Mouse (Mus musculus) neural tube, embryonic 13.5 days (tissue): ENCODE results near the gene Mre11a. TPM values are rescaled to one million over a fixed set of nuclear protein-coding genes. Genes with fewer than 3 reads are reported as not detected.
"Not testable (repeated sequence)": the region's sequence is repeated elsewhere in the genome, so short reads cannot be mapped to it uniquely, and the experiment has no call there.

Experiments
- ATAC-seq: fragments of 200-750 bp; cut with Nextera tagmentation; 2 replicates; pipeline ENCODE4 v1.8.0; 2017; ENCODE audit warnings: low read depth, mild to moderate bottlenecking, moderate TSS enrichment, moderate library complexity
- H3K27ac ChIP-seq: fragments of 300-500 bp; sonication (generic); replicated peaks from 2 replicates; pipeline ENCODE4 v1.5.1; 2015; ENCODE audit warnings: moderate library complexity, mild to moderate bottlenecking, inconsistent platforms
- H3K27me3 ChIP-seq: fragments of 300-500 bp; sonication (generic); 2 replicates; pipeline ENCODE4 v1.6.1; 2015; ENCODE audit warnings: mild to moderate bottlenecking, inconsistent platforms
- H3K36me3 ChIP-seq: fragments of 300-500 bp; sonication (generic); 2 replicates; pipeline ENCODE4 v1.6.1; 2015; ENCODE audit warnings: mild to moderate bottlenecking, inconsistent platforms
- H3K4me1 ChIP-seq: fragments of 300-500 bp; sonication (generic); replicated peaks from 2 replicates; pipeline ENCODE4 v1.6.1; 2015; ENCODE audit warnings: inconsistent platforms
- H3K4me2 ChIP-seq: fragments of 300-500 bp; sonication (generic); 2 replicates; pipeline ENCODE4 v1.6.1; 2015; ENCODE audit warnings: inconsistent platforms, mild to moderate bottlenecking, moderate library complexity
- H3K4me3 ChIP-seq: fragments of 300-500 bp; sonication (generic); 2 replicates; pipeline ENCODE4 v1.5.1; 2015; ENCODE audit warnings: mild to moderate bottlenecking, inconsistent platforms
- H3K9ac ChIP-seq: fragments of 300-500 bp; sonication (generic); 2 replicates; pipeline ENCODE4 v1.6.1; 2015; ENCODE audit warnings: moderate library complexity, mild to moderate bottlenecking, inconsistent platforms
- H3K9me3 ChIP-seq: fragments of 300-500 bp; sonication (generic); 2 replicates; pipeline ENCODE4 v1.6.1; 2016; ENCODE audit warnings: inconsistent platforms
- WGBS: fragments of 180-500 bp; shearing (Covaris S2); methylation state at CpG from one replicate; pipeline ENCODE4 v1.1.7; 2015; 5-methylcytosine and 5-hydroxymethylcytosine counted together
- polyA plus RNA-seq: library from polyadenylated mRNA; unstranded; fragments of >200 nt; fragmentation: Nextera tagmentation; extraction: Ambion mirVana; gene quantifications from 2 replicates; pipeline ENCODE4 v1.2.1, GENCODE M21; 2015

The Mre11a gene
- polyA plus RNA-seq, 1 experiment from 2014 or later: 11.0 TPM

DNA sequence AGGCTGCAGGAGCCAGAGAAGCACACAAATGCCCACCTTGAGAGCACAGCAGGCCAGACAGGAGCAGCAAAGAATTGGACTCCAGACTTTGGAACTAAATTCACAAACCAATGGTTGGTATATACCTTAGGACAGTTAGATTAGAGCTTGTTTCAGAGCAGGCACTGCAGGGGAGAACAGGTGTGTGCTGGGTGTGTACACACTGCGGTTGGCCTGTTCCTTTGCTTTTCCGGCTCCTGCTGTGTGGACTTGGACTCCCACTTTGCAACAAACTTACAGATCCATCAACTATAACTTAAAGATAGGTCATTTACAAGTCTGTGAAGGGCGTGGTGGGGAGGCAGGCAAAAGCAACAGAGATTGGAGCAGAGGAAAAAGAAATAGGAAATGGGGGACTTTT lies 74.3 kb downstream of the Mre11a start:
- ATAC-seq: no peak
- H3K4me2 ChIP-seq: no peak overlapping the region
- 75% methylated on average over 3 of the region's 3 CpGs for WGBS
- H3K4me3 ChIP-seq: no peak overlapping the region
- peaks cover 53% of the 10 kb centered on the region for H3K27me3 ChIP-seq
- no peaks in the 10 kb centered on the region for H3K9me3 ChIP-seq
- H3K36me3 ChIP-seq: no peaks in the 10 kb centered on the region
- H3K9ac ChIP-seq: no peak overlapping the region
- H3K4me1 ChIP-seq: peaks cover 10% of the 10 kb centered on the region
- no peak overlapping the region for H3K27ac ChIP-seq

DNA sequence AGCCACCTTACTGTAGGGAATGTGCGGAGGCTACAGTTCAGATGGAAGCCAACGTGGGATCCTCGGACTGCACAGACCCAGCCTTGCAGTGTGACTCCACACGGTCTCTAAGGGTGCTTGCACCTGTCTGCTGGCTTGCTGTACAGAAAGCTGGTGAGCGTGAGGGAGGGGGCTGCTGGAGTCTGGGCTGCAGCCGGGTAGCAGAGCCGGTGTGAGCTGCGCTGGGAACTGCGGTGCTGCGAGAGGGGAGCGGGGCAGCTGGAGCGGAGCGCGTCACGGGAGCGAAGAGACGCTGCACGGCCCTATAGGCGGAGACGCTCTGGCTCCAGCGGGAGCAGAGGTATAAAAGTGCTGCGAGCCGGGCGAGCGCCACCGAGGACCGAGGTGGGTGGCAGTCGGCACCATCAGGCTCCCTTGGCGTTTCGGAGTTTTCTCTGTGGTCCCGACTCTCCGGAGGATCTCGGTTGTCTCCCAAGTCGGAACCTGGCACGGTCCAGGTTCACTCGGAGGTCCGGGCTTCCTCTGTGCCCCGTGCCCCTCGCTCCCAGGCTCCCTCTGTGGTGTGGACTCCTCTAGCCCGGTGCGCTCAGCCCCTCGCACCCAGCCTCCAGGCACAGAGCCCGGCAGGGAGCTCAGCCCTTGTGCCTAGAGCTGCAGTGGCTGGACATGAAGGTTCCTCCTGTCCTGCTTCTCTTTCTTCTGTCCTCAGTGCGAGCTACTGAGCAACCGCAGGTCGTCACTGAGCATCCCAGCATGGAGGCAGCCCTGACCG lies 75.6 kb downstream of the Mre11a start, which contains the start of gene Gpr83:
Gene Gpr83, plus strand, starts transcription at position 343 of the 772 bp plus-strand sequence.
- no peak within 1 kb of the TSS for H3K27ac ChIP-seq
- H3K36me3 ChIP-seq: no peaks in the 10 kb centered on the region
- H3K9me3 ChIP-seq: no peaks in the 10 kb centered on the region
- ATAC-seq: peak; percentile 95
- WGBS: 2% methylated on average over 47 of the region's 47 CpGs
- H3K4me2 ChIP-seq: peak within 1 kb of the TSS; percentile 96
- H3K9ac ChIP-seq: peak within 1 kb of the TSS; percentile 71
- H3K4me3 ChIP-seq: peak within 1 kb of the TSS; percentile 49
- H3K27me3 ChIP-seq: peaks cover 53% of the 10 kb centered on the region
- H3K4me1 ChIP-seq: peaks cover 10% of the 10 kb centered on the region

DNA sequence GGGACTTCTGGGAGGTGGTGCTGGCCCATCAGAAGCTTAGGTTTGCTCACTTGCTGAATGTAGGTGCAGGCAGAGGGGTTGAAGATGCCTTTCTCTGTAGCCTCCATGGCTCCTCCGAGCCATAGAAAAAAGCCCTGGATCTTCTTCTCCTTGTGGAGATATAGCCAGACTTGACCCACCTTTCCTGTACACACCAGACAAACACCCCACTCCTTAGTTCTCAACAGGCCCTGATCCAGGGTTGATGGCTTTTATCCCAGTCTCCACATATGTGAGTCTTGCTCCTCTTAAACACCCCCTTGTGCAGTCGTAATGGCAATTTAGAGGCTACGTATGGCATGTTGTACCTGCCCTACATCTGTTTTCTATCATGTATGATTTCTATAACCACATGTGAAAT lies 78.7 kb downstream of the Mre11a start:
- H3K27ac ChIP-seq: no peak overlapping the region
- ATAC-seq: no peak
- H3K9me3 ChIP-seq: no peaks in the 10 kb centered on the region
- H3K4me1 ChIP-seq: peaks cover 10% of the 10 kb centered on the region
- no peak overlapping the region for H3K4me2 ChIP-seq
- peaks cover 47% of the 10 kb centered on the region for H3K27me3 ChIP-seq
- H3K9ac ChIP-seq: no peak overlapping the region
- no peaks in the 10 kb centered on the region for H3K36me3 ChIP-seq
- 93% methylated on average over 3 of the region's 3 CpGs for WGBS
- no peak overlapping the region for H3K4me3 ChIP-seq

DNA sequence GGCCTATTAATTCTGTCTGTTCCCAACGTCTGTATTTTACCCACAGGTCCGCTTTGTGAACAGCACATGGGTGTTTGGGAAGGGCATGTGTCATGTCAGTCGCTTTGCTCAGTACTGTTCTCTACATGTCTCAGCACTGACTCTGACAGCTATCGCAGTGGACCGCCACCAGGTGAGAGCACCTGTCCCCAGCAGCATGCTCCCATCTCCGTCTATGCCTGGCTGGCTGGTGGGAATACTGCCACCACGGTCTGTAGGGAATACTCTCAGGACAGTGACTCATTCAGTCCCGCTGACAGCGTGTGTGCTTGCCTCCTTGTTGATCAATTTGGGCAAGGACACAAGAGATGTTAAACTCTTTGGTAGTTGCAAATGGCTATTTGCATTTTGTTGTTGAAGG lies 80.3 kb downstream of the Mre11a start:
- no peak overlapping the region for H3K9ac ChIP-seq
- peaks cover 8% of the 10 kb centered on the region for H3K4me1 ChIP-seq
- H3K27ac ChIP-seq: no peak overlapping the region
- H3K4me3 ChIP-seq: no peak overlapping the region
- H3K4me2 ChIP-seq: no peak overlapping the region
- 83% methylated on average over 9 of the region's 9 CpGs for WGBS
- H3K27me3 ChIP-seq: peaks cover 32% of the 10 kb centered on the region
- no peaks in the 10 kb centered on the region for H3K9me3 ChIP-seq
- ATAC-seq: no peak
- H3K36me3 ChIP-seq: no peaks in the 10 kb centered on the region

DNA sequence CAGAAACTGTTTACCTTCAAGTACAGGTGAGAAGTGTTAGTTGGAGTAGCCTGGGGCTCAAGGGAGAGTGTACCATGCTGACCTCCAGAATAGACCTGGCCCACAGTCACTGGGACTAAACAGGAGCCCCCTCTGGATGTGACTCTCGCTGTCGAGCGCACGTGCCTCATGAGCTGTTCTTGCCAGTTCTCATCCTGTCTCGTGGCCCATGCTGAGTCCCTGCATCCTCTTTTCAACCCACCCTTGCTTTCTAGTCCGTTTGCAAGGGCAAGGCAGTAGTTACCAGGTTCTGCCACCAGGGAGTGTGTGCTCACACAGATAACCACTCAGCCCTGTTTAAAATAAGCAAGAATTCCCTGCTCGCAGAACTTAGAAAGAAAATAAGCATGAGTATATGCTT lies 82.5 kb downstream of the Mre11a start:
- WGBS: 41% methylated on average over 7 of the region's 7 CpGs
- peak; percentile 41; the same call in 1 of the 2 replicates for ATAC-seq

DNA sequence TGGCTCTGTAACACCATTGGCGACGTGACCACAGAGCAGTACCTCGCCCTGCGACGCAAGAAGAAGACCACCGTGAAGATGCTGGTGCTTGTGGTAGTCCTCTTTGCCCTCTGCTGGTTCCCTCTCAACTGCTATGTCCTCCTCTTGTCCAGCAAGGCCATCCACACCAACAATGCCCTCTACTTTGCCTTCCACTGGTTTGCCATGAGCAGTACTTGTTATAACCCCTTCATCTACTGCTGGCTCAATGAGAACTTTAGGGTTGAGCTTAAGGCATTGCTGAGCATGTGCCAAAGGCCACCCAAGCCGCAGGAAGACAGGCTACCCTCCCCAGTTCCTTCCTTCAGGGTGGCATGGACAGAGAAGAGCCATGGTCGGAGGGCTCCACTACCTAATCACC lies 83.9 kb downstream of the Mre11a start:
- peaks cover 17% of the 10 kb centered on the region for H3K4me1 ChIP-seq
- no peaks in the 10 kb centered on the region for H3K36me3 ChIP-seq
- H3K4me3 ChIP-seq: no peak overlapping the region
- no peak overlapping the region for H3K4me2 ChIP-seq
- no peak overlapping the region for H3K9ac ChIP-seq
- no peak for ATAC-seq
- WGBS: 94% methylated on average over 8 of the region's 8 CpGs
- no peak overlapping the region for H3K27ac ChIP-seq
- H3K27me3 ChIP-seq: no peaks in the 10 kb centered on the region
- H3K9me3 ChIP-seq: no peaks in the 10 kb centered on the region

More for the DNA sequence above, 82.5 kb downstream of the Mre11a start:
- Histone ChIP-seq H3K9ac (no peak overlapping the region), H3K36me3 (no peaks in the 10 kb centered on the region), H3K27ac (no peak overlapping the region), H3K4me2 (no peak overlapping the region), H3K9me3 (no peaks in the 10 kb centered on the region), H3K4me1 (peaks cover 5% of the 10 kb centered on the region), H3K4me3 (no peak overlapping the region), H3K27me3 (peaks cover 9% of the 10 kb centered on the region)

DNA sequence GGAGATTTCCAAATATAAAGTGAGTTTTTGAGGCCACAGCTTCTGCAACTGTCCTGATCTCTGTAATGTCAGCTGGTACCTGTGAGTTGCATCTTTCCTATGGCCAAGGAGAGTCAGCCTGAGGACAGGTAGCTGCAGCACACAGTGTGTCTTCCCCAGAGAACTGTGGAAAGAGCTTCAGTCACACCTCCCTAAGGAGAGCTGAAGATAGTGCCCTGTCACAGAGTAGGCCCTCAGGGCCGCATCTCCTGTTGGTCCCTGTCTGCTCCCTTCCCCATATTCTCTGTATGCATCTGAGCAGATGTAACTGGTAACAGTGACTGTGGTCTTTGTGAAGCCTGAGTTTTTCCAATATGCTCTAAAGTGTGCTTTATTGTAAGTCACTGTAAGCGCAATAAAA lies 85.9 kb downstream of the Mre11a start:
- WGBS: 92% methylated on average over 2 of the region's 2 CpGs
- Histone ChIP-seq H3K27me3 (no peaks in the 10 kb centered on the region), H3K27ac (no peak overlapping the region), H3K4me1 (peaks cover 17% of the 10 kb centered on the region), H3K9ac (no peak overlapping the region), H3K4me3 (no peak overlapping the region), H3K36me3 (no peaks in the 10 kb centered on the region), H3K9me3 (no peaks in the 10 kb centered on the region), H3K4me2 (no peak overlapping the region)
- no peak for ATAC-seq

DNA sequence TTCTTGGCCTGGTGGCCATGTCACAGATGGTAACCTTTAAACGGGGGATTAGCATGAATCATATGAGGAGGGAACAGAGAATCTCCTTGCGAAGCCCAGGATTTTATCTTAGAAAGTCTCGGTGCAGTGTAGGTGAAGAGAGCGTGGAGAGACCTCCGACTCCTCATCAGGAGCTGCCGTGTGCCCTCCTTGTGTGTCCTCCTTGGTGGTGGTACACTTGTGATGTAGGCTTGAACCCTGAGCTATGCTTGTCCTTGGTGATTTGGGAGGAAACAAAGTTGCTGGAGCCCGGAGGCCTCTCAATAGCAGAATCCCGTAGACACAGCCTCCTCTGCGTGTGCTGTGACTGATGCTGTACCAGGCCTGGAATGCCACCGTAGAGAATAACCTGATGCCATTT lies 86.3 kb downstream of the Mre11a start:
- Histone ChIP-seq H3K27me3 (no peaks in the 10 kb centered on the region), H3K27ac (no peak overlapping the region), H3K4me3 (no peak overlapping the region), H3K4me1 (peaks cover 17% of the 10 kb centered on the region), H3K9me3 (no peaks in the 10 kb centered on the region), H3K9ac (no peak overlapping the region), H3K4me2 (no peak overlapping the region), H3K36me3 (no peaks in the 10 kb centered on the region)
- 93% methylated on average over 10 of the region's 10 CpGs for WGBS
- ATAC-seq: no peak

DNA sequence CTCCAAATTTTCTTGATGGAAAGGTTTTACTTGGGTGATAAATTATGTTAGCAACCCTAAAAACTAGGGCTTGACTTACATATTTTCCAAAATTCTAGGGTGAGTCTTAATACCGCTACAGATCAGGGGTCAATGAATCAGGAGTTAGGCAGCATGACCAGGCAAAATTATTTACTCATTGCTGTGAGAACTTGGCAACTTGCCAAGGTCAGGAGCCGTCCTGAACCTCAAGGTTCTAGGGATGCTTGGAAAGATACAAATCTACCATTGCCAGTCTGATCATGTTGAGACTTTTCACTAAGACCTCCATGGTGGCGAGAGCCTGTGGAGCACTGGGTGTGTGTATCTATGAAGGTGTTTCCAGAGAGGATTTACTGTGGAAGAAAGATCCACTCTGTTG lies 87.1 kb downstream of the Mre11a start:
- no peaks in the 10 kb centered on the region for H3K9me3 ChIP-seq
- H3K36me3 ChIP-seq: no peaks in the 10 kb centered on the region
- no peak for ATAC-seq
- 71% methylated on average over 3 of the region's 3 CpGs for WGBS
- H3K9ac ChIP-seq: no peak overlapping the region
- no peak overlapping the region for H3K27ac ChIP-seq
- no peak overlapping the region for H3K4me2 ChIP-seq
- no peak overlapping the region for H3K4me3 ChIP-seq
- H3K27me3 ChIP-seq: no peaks in the 10 kb centered on the region
- H3K4me1 ChIP-seq: peaks cover 17% of the 10 kb centered on the region

DNA sequence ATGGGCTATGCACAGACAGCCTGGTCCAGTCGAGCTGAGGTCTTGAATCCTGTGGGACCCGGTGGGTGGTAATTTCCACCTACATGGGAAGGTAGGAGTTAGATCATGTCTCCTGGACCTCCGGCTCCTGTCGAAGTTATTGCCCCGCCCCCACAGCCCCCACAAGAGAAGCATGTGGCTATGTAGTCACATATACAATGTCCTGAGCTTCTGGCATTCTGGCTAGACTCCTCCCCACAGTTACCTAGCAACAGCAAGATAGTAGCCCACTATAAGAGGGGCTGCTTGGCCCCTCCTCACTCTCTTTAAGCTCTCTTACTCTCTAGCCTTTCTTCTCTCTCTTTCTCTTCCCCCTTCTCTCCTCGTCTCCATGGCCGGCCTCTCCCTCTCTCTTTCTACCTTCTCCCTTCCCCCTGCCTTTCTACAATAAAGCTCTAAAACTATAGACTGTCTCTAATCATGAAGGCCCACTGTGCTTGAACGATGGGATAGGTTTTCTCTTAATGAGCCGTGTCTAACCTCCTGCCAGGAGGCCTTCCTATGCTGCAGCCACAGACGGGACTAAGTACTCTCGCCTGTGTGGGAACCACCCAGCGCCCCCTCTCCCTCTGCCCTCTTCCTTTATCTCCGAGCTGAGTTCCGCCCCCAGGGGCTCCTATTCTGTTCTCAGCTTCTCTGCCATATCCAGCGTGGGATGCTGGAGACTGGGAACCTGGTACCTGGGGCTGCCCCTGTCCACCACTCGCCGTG lies 87.9 kb downstream of the Mre11a start:
- Histone ChIP-seq H3K9ac (no peak overlapping the region), H3K4me1 (peaks cover 17% of the 10 kb centered on the region), H3K27ac (peak overlapping the region; percentile 49; the same call in 1 of the 2 replicates), H3K4me3 (no peak overlapping the region), H3K27me3 (no peaks in the 10 kb centered on the region), H3K36me3 (no peaks in the 10 kb centered on the region), H3K9me3 (no peaks in the 10 kb centered on the region), H3K4me2 (peak overlapping the region; percentile 32)
- WGBS: 18% methylated on average over 17 of the region's 17 CpGs
- peak; percentile 90 for ATAC-seq

DNA sequence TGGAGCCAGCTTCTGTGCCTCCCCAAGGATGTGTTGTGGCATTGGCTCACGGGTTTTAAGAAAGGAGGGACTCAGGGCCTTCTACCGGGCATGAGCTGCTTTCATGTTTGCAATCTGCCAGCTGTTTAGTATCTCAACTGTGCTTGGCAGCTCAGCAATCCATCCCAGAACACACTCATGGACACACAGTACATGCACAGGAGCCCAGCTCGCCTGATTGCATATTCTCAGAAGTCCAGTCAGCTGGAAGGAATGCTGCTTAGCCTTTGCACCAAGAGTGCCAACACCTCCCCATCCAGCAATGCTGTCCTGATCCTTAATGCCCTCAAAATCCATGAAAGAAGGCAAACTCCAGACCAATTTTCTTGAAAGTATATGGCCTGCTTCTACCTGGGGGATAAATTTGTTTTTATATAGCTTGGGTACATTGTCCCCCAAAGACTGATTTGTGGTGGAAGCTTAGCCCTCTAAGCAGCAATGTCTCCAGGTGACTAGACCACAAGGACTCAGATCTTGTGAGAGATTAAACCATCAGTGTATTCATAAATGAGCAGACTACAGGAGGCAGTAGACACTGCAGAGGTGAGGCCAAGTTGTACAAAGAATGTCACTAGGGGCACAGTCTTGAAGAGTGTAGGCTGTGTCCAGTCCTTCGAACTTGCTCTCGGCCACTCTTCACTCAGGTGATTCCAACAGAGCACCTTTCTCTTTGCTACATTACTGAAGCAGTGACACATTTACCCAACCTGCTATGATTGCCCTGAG lies 91.5 kb downstream of the Mre11a start:
- 84% methylated on average over 5 of the region's 5 CpGs for WGBS
- Histone ChIP-seq H3K27me3 (no peaks in the 10 kb centered on the region), H3K9me3 (no peaks in the 10 kb centered on the region), H3K4me1 (peaks cover 17% of the 10 kb centered on the region), H3K9ac (no peak overlapping the region), H3K36me3 (no peaks in the 10 kb centered on the region), H3K4me2 (no peak overlapping the region), H3K27ac (no peak overlapping the region), H3K4me3 (no peak overlapping the region)
- ATAC-seq: no peak

DNA sequence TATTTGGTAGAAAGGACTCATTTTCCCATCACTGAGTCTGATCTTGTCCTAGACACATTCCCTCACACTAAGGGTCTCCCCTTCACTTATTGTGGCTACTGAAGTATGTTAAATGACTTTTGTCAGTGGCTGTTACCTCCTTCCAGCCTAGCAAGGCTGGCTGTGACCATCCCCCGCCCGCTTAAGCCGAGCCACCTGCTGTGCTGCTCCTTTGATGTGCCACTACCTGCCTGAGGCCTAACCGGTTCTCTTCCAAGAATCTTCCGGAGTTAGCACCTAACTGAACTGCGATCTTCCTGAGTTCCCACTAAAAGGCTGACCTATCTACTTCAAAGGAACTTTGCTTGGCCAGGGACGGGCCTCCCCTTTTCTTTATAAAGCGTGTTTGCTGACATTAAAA lies 92.1 kb downstream of the Mre11a start:
- H3K27me3 ChIP-seq, H3K4me2 ChIP-seq, ATAC-seq, H3K27ac ChIP-seq, H3K9ac ChIP-seq, H3K36me3 ChIP-seq, H3K9me3 ChIP-seq, H3K4me3 ChIP-seq: not testable (repeated sequence)
- H3K4me1 ChIP-seq: peaks cover 16% of the 10 kb centered on the region
- 35% methylated on average over 8 of the region's 8 CpGs for WGBS
